Mouse (Mus musculus) testis, adult 2 months (tissue): ENCODE measurements at regions not wholly inside any gene's neighbourhood (a gene's known extent, or its start where the extent isn't known, plus 50 kb on each side); places are given as distances from the start of the nearest gene placed in this dataset.

Experiments
- H3K27ac ChIP-seq: fragments of 200-500 bp; 2 replicates; pipeline ENCODE4 v1.5.1; 2012; ENCODE audit warnings: low read depth, low read length; ENCODE audit not compliant: control insufficient read depth, insufficient read depth
- H3K27me3 ChIP-seq: fragments of 200-500 bp; 2 replicates; pipeline ENCODE4 v1.6.1; 2012; ENCODE audit warnings: mild to moderate bottlenecking, low read length, moderate library complexity; ENCODE audit not compliant: control insufficient read depth, insufficient read depth
- H3K36me3 ChIP-seq: fragments of 200-500 bp; 2 replicates; pipeline ENCODE4 v1.6.1; 2012; ENCODE audit warnings: mild to moderate bottlenecking, low read length; ENCODE audit not compliant: control insufficient read depth, insufficient read depth
- H3K4me1 ChIP-seq: fragments of 200-500 bp; 2 replicates; pipeline ENCODE4 v1.6.1; 2012; ENCODE audit warnings: low read length; ENCODE audit not compliant: control insufficient read depth, insufficient read depth
- H3K4me3 ChIP-seq: fragments of 200-500 bp; 2 replicates; pipeline ENCODE4 v1.5.1; 2012; ENCODE audit warnings: low read depth, mild to moderate bottlenecking, low read length, moderate library complexity, mixed read lengths; ENCODE audit not compliant: control insufficient read depth
- CTCF ChIP-seq: fragments of 200-500 bp; IDR thresholded peaks from 2 replicates; pipeline ENCODE4 v1.5.1; 2012; ENCODE audit warnings: low read depth, mild to moderate bottlenecking, inconsistent platforms, low read length, moderate library complexity; ENCODE audit not compliant: control insufficient read depth, insufficient read depth, insufficient replicate concordance
- POLR2A ChIP-seq: fragments of 200-500 bp; IDR thresholded peaks from 2 replicates; pipeline ENCODE4 v1.6.1; 2012; ENCODE audit warnings: low read depth, mild to moderate bottlenecking, inconsistent platforms, low read length, moderate library complexity; ENCODE audit not compliant: control insufficient read depth

DNA sequence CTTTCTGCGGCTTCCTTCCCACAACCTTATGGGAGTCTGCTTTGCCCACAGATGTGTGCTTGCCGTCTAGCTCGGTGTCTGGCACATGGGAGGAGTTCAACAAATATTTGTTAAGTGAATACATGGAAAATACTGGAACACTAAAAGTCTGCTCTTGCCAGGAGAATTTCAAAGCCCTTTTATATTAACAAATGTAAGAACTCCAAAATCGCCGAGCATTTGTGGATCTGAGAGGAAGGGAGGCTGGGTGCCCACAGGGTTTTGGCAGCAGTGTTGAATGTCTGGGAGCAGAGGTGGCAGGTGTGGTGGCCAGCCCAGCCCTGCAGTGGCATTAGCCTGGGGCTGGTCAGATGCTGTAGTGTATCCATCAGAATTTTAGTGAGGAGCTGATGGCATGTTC is 281.6 kb downstream of the Tbc1d1 start:
- Histone ChIP-seq H3K36me3 (no peaks in the 10 kb centered on the region), H3K27me3 (no peaks in the 10 kb centered on the region), H3K4me3 (no peak overlapping the region), H3K4me1 (no peaks in the 10 kb centered on the region), H3K27ac (no peak overlapping the region)
- no peak for TF ChIP-seq CTCF
- TF ChIP-seq POLR2A, result no peak

GRCm38 (mm10) chr5:64438446-64439134 is 282.5 kb downstream of the Tbc1d1 start:
- no peaks in the 10 kb centered on the region for H3K27me3 ChIP-seq
- no peak overlapping the region for H3K27ac ChIP-seq
- TF ChIP-seq POLR2A, result no peak
- TF ChIP-seq CTCF, result no peak
- no peak overlapping the region for H3K4me3 ChIP-seq
- no peaks in the 10 kb centered on the region for H3K4me1 ChIP-seq
- H3K36me3 ChIP-seq, result no peaks in the 10 kb centered on the region

DNA sequence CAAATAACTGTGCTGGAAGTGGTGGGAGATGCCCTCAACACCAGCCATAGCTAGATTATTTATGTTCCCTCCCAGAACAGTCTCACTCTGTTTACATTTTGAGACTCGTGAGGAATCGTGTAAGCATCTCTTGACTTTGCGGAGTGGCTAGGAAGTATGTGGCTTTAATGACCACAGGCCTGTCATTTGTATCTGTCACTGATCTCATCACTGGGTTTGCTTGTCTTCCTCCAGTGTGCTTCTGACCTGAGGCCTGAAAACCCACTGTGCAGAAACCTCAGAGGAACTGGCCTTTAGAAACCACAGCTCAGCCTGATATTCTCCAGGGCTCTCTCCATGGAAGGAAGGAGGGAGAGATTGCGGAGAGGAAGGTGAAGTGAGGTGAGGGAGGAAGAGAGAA is 291.7 kb downstream of the Tbc1d1 start:
- H3K4me3 ChIP-seq, result no peak overlapping the region
- no peaks in the 10 kb centered on the region for H3K36me3 ChIP-seq
- no peaks in the 10 kb centered on the region for H3K4me1 ChIP-seq
- TF ChIP-seq CTCF, result no peak
- TF ChIP-seq POLR2A, result no peak
- H3K27me3 ChIP-seq, result no peaks in the 10 kb centered on the region
- no peak overlapping the region for H3K27ac ChIP-seq

- H3K4me3 ChIP-seq, result no peak overlapping the region
- H3K4me1 ChIP-seq, result no peaks in the 10 kb centered on the region
- no peak overlapping the region for H3K27ac ChIP-seq
- H3K36me3 ChIP-seq, result no peaks in the 10 kb centered on the region
- no peaks in the 10 kb centered on the region for H3K27me3 ChIP-seq
- TF ChIP-seq CTCF (no peak), POLR2A (no peak)
Observed at GRCm38 (mm10) chr5:64452668-64453334, 296.7 kb downstream of the Tbc1d1 start.

GRCm38 (mm10) chr5:64459807-64460206 is 303.7 kb downstream of the Tbc1d1 start:
- no peak overlapping the region for H3K27ac ChIP-seq
- no peaks in the 10 kb centered on the region for H3K27me3 ChIP-seq

GRCm38 (mm10) chr5:64460891-64461290 is 304.8 kb downstream of the Tbc1d1 start:
- TF ChIP-seq CTCF (no peak), POLR2A (peak; percentile 42; the same call in 1 of the 2 replicates)

More at GRCm38 (mm10) chr5:64459807-64460206, 303.7 kb downstream of the Tbc1d1 start:
- Histone ChIP-seq H3K4me1 (no peaks in the 10 kb centered on the region), H3K4me3 (no peak overlapping the region), H3K36me3 (no peaks in the 10 kb centered on the region)
- no peak for TF ChIP-seq CTCF

DNA sequence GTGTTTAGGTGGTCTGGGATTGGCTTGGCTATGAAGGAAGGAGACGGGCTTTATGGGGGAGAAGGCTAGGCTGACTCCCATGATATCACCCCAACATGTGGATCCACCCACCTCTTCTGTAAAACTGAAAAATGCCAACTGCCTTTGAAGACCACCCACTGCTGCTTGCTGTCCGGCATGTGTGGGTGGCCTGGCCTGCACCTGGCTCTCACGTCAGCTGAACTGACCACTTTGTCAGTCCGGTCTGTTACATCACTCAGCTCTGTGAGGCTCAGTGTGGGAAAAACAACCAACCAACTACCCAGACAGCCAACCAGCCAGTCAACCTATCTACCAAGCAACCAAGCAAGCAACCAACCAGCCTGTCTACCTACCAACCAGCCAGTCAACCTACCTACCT is 305.5 kb downstream of the Tbc1d1 start:
- H3K27me3 ChIP-seq, result no peaks in the 10 kb centered on the region
- peak overlapping the region; percentile 54 for H3K27ac ChIP-seq
- no peaks in the 10 kb centered on the region for H3K36me3 ChIP-seq
- H3K4me3 ChIP-seq, result peak overlapping the region; percentile 44
- TF ChIP-seq POLR2A (peak; percentile 78; the same call in 1 of the 2 replicates), CTCF (no peak)
- no peaks in the 10 kb centered on the region for H3K4me1 ChIP-seq

More at GRCm38 (mm10) chr5:64460891-64461290, 304.8 kb downstream of the Tbc1d1 start:
- Histone ChIP-seq H3K27ac (peak overlapping the region; percentile 68; the same call in 1 of the 2 replicates), H3K36me3 (no peaks in the 10 kb centered on the region), H3K27me3 (no peaks in the 10 kb centered on the region), H3K4me1 (no peaks in the 10 kb centered on the region), H3K4me3 (peak overlapping the region; percentile 44)
